Mouse (Mus musculus) lung, postnatal 0 days (tissue): ENCODE results near the gene Phgdh. TPM values are rescaled to one million over a fixed set of nuclear protein-coding genes. Genes with fewer than 3 reads are reported as not detected.

Experiments
- ATAC-seq: fragments of 200-750 bp; cut with Nextera tagmentation; 2 replicates; pipeline ENCODE4 v1.8.0; 2017; ENCODE audit warnings: moderate library complexity
- DNase-seq: peaks from one replicate; pipeline ENCODE4 v3.0.0-alpha.2; 2016; ENCODE audit warnings: low spot score
- H3K27ac ChIP-seq: fragments of 300-500 bp; sonication (generic); 2 replicates; pipeline ENCODE4 v1.5.1; 2014; ENCODE audit warnings: antibody characterized with exemption, mild to moderate bottlenecking, low read length, mixed read lengths
- H3K27me3 ChIP-seq: fragments of 300-500 bp; sonication (generic); replicated peaks from 2 replicates; pipeline ENCODE4 v1.6.1; 2014; ENCODE audit warnings: low read length, mixed read lengths; ENCODE audit not compliant: insufficient read depth
- H3K36me3 ChIP-seq: fragments of 300-500 bp; sonication (generic); 2 replicates; pipeline ENCODE4 v1.6.1; 2014; ENCODE audit warnings: low read length, mixed read lengths; ENCODE audit not compliant: insufficient read depth
- H3K4me1 ChIP-seq: fragments of 300-500 bp; sonication (generic); 2 replicates; pipeline ENCODE4 v1.6.1; 2014; ENCODE audit warnings: antibody characterized with exemption, low read depth, low read length, mixed read lengths; ENCODE audit not compliant: insufficient read depth
- H3K4me2 ChIP-seq: fragments of 300-500 bp; sonication (generic); replicated peaks from 2 replicates; pipeline ENCODE4 v1.6.1; 2014; ENCODE audit warnings: low read depth, mild to moderate bottlenecking, low read length, moderate library complexity, mixed read lengths
- H3K4me3 ChIP-seq: fragments of 300-500 bp; sonication (generic); 2 replicates; pipeline ENCODE4 v1.5.1; 2014; ENCODE audit warnings: low read depth, low read length
- H3K9ac ChIP-seq: fragments of 300-500 bp; sonication (generic); replicated peaks from 2 replicates; pipeline ENCODE4 v1.6.1; 2014; ENCODE audit warnings: low read depth, mild to moderate bottlenecking
- H3K9me3 ChIP-seq: fragments of 300-500 bp; sonication (generic); 2 replicates; pipeline ENCODE4 v1.6.1; 2016; ENCODE audit warnings: low read length, mixed read lengths
- CTCF ChIP-seq: IDR thresholded peaks from 2 replicates; pipeline ENCODE4 v1.5.1; 2016; ENCODE audit warnings: antibody characterized with exemption, mild to moderate bottlenecking
- EP300 ChIP-seq: IDR thresholded peaks from 2 replicates; pipeline ENCODE4 v1.6.1; 2016; ENCODE audit warnings: antibody characterized with exemption, mild to moderate bottlenecking, control low read depth
- WGBS: fragments of 180-500 bp; shearing (Covaris S2); extraction: QIAGEN DNeasy Blood & Tissue Kit; methylation state at CpG from one replicate; pipeline ENCODE4 v1.1.7; 2014; 5-methylcytosine and 5-hydroxymethylcytosine counted together
- polyA plus RNA-seq: library from polyadenylated mRNA; unstranded; fragments of >200 nt; fragmentation: Nextera tagmentation; extraction: Ambion mirVana; gene quantifications from 2 replicates; pipeline ENCODE4 v1.2.1, GENCODE M21; 2015

The Phgdh gene
- polyA plus RNA-seq, 1 experiment from 2014 or later, result 12.1 TPM

GRCm38 (mm10) chr3:98279682-98280081 lies 60.1 kb downstream of the Phgdh start:
- no peak overlapping the region for H3K4me3 ChIP-seq
- DNase-seq, result no peak
- no peak overlapping the region for H3K9ac ChIP-seq
- ATAC-seq, result no peak
- H3K4me2 ChIP-seq, result no peak overlapping the region
- H3K4me1 ChIP-seq, result peaks cover 4% of the 10 kb centered on the region; the same call in 1 of the 2 replicates
- H3K36me3 ChIP-seq, result no peaks in the 10 kb centered on the region
- no peak overlapping the region for H3K27ac ChIP-seq
- WGBS, result 28% methylated on average over 4 of the region's 4 CpGs
- no peak for TF ChIP-seq CTCF
- no peak for TF ChIP-seq EP300
- H3K9me3 ChIP-seq, result no peaks in the 10 kb centered on the region
- no peaks in the 10 kb centered on the region for H3K27me3 ChIP-seq

- Histone ChIP-seq H3K27ac (peak overlapping the region; percentile 20; the same call in 1 of the 2 replicates), H3K36me3 (no peaks in the 10 kb centered on the region), H3K27me3 (no peaks in the 10 kb centered on the region), H3K4me1 (no peaks in the 10 kb centered on the region; the same call in 1 of the 2 replicates), H3K9ac (no peak overlapping the region), H3K4me2 (no peak overlapping the region), H3K9me3 (no peaks in the 10 kb centered on the region), H3K4me3 (no peak overlapping the region)
- DNase-seq (peak; percentile 69), ATAC-seq (peak; percentile 78)
- 52% methylated on average over 11 of the region's 11 CpGs for WGBS
- TF ChIP-seq CTCF (no peak), EP300 (no peak)
These were observed 66.0 kb downstream of the Phgdh start for GRCm38 (mm10) chr3:98273623-98274398.

GRCm38 (mm10) chr3:98267249-98267651 lies 72.5 kb downstream of the Phgdh start:
- Histone ChIP-seq H3K4me3 (no peak overlapping the region), H3K4me2 (no peak overlapping the region), H3K4me1 (peaks cover 4% of the 10 kb centered on the region; the same call in 1 of the 2 replicates), H3K9ac (no peak overlapping the region), H3K27ac (peak overlapping the region; percentile 66), H3K9me3 (no peaks in the 10 kb centered on the region), H3K27me3 (no peaks in the 10 kb centered on the region), H3K36me3 (no peaks in the 10 kb centered on the region)
- WGBS, result 16% methylated on average over 6 of the region's 6 CpGs
- DNase-seq, result peak; percentile 86
- TF ChIP-seq CTCF (no peak), EP300 (peak; percentile 71; the same call in 1 of the 2 replicates)
- peak; percentile 91 for ATAC-seq

Other genes starting within 250 kb of the Phgdh start
- gene Adam30, start 179.4 kb downstream of the Phgdh start, polyA plus RNA-seq, result not detected in 2 replicates
- not detected in 2 replicates for gene Reg4, start 117.8 kb downstream of the Phgdh start, polyA plus RNA-seq
- 12.8 and 34.0 TPM in 2 replicates for gene Hmgcs2, start 59.6 kb downstream of the Phgdh start, polyA plus RNA-seq
- 9.2 and 10.6 TPM in 2 replicates for gene Zfp697, start 42.5 kb upstream of the Phgdh start, polyA plus RNA-seq
- not detected in 2 replicates for gene Gm4450, start 117.1 kb upstream of the Phgdh start, polyA plus RNA-seq
- gene Hsd3b4, start 170.5 kb upstream of the Phgdh start, polyA plus RNA-seq, result not detected in 2 replicates
- gene Gm10681, start 248.8 kb upstream of the Phgdh start, polyA plus RNA-seq, result not detected in 2 replicates